ENCODE assay signal across 12 mouse cellular contexts in the genomic region with DNA sequence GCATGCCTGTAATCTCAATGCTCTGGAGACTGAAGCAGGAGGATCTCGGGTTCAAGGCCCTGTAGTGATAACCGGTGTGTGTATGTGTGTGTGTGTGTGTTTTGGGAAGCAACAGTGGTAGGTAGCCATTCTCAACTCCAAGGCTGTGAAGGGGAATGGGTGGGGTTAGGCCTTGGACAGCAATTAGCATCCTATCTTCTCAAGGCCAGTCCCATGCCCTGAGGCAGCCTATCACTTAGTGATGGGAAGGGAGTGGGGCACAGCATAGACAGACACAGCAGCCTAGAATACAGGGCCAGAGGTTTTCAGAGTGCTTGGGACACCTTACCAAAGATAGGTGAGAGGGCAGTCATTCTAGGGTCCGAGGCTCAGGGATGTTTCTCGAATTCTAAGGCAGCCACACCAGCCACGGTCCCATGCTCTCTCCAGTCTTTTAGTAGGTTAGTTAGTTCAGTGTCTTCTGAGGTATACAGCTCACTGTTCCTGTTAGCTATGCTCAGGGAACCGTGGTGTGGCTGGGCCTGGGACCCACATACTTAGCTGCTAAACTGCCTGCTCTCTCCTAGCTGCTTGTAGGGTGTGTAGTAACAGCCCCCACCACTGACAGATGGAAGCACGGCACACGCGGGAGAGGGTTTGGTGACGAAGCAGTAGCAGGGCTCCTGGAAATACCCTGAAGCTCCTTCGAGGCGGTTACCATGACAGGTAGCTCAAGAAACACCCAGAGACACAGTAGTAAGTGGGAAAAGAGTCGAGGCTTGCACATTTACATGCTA. TPM values are rescaled to one million over a fixed set of nuclear protein-coding genes. Genes with fewer than 3 reads are reported as not detected.
DNase-seq lines count a peak whose midpoint lies in the region; ATAC-seq and TF ChIP-seq lines count a peak whose summit lies in the region.
"Had no signal": no experiment of that assay in that cellular context is flagged by ENCODE, and none has a peak within 500 bp of the region (broad histone marks: within the 10 kb centered on the region; RNA-seq: fewer than 3 reads in every experiment).

No protein-coding gene starts in this region.

- no peaks in the 10 kb centered on the region for H3K27me3 ChIP-seq in hindbrain, embryonic 16.5 days (replicated peaks; ENCODE audit: control insufficient read depth, insufficient read depth, low read length)
- peaks cover 9% of the 10 kb centered on the region for H3K27me3 ChIP-seq in hindbrain, embryonic 10.5 days (ENCODE audit: insufficient read depth, poor library complexity, severe bottlenecking)
- H3K27me3 ChIP-seq in midbrain, embryonic 14.5 days (ENCODE audit: control insufficient read depth, insufficient read depth, low read length) = no peaks in the 10 kb centered on the region
- H3K27me3 ChIP-seq: forebrain, embryonic 12.5 days had no signal

- peaks cover 74% of the 10 kb centered on the region for H3K4me1 ChIP-seq in hindbrain, embryonic 16.5 days (ENCODE audit: control insufficient read depth, insufficient read depth, low read depth, low read length)
- H3K4me1 ChIP-seq in hindbrain, embryonic 10.5 days (replicated peaks) = peaks cover 91% of the 10 kb centered on the region
- peaks cover 28% of the 10 kb centered on the region for H3K4me1 ChIP-seq in bone marrow, adult 2 months (ENCODE audit: control insufficient read depth, insufficient read depth, low read length)
- peaks cover 69% of the 10 kb centered on the region for H3K4me1 ChIP-seq in midbrain, embryonic 14.5 days (ENCODE audit: control insufficient read depth, insufficient read depth, low read length)

- no peak for TF ChIP-seq POLR2A in bone marrow, adult 2 months (IDR thresholded peaks at IDR 0.05; ENCODE audit: borderline replicate concordance, control insufficient read depth, low read depth, low read length)

- H3K9ac ChIP-seq in hindbrain, embryonic 16.5 days (ENCODE audit: low read depth, low read length) = peak overlapping the region; percentile 22; the same call in 1 of the 2 replicates
- no peak overlapping the region for H3K9ac ChIP-seq in midbrain, embryonic 14.5 days (replicated peaks; ENCODE audit: low read length)

- no peak for ATAC-seq in hindbrain, embryonic 16.5 days
- no peak for ATAC-seq in midbrain, embryonic 14.5 days (ENCODE audit: low FRiP score, low TSS enrichment)
- ATAC-seq in megakaryocyte progenitor cell, adult 5-6 weeks (replicated peaks; ENCODE audit: poor library complexity) = no peak

- 83% methylated on average over 13 of the region's 13 CpGs for WGBS in hindbrain, embryonic 16.5 days
- WGBS in hindbrain, embryonic 10.5 days = 89% methylated on average over 13 of the region's 13 CpGs
- 44% methylated on average over 13 of the region's 13 CpGs for WGBS in bone marrow, adult 2 months
- 87% methylated on average over 13 of the region's 13 CpGs for WGBS in midbrain, embryonic 14.5 days

- H3K4me2 ChIP-seq in hindbrain, embryonic 16.5 days (ENCODE audit: low read length) = no peak overlapping the region; the same call in 1 of the 2 replicates
- H3K4me2 ChIP-seq in midbrain, embryonic 14.5 days (ENCODE audit: low read length) = peak overlapping the region; percentile 98; the same call in 1 of the 2 replicates

- DNase-seq in hindbrain, embryonic 10.5 days (ENCODE audit: low spot score) = no peak
- peak; percentile 52 for DNase-seq in A20 (ENCODE audit: low read depth, low spot score)
- no peak for DNase-seq in midbrain, embryonic 14.5 days
- no peak for DNase-seq in adrenal gland, adult 2 months
- no peak for DNase-seq in urinary bladder, postnatal 36 days (ENCODE audit: low spot score in 2 of 2)
- DNase-seq: layer of hippocampus, postnatal 36 days; lung, postnatal 4 days had no signal

- H3K4me3 ChIP-seq in hindbrain, embryonic 16.5 days (ENCODE audit: low read length) = no peak overlapping the region
- no peak overlapping the region for H3K4me3 ChIP-seq in hindbrain, embryonic 10.5 days
- H3K4me3 ChIP-seq in bone marrow, adult 2 months (replicated peaks; ENCODE audit: control insufficient read depth, low read depth, low read length) = peak overlapping the region; percentile 10
- H3K4me3 ChIP-seq in midbrain, embryonic 14.5 days (replicated peaks; ENCODE audit: low read depth, low read length) = no peak overlapping the region
- H3K4me3 ChIP-seq: forebrain, embryonic 12.5 days had no signal

- no peak overlapping the region for H3K27ac ChIP-seq in hindbrain, embryonic 16.5 days (ENCODE audit: low read depth, low read length)
- H3K27ac ChIP-seq in hindbrain, embryonic 10.5 days = no peak overlapping the region; the same call in 1 of the 2 replicates
- peak overlapping the region; percentile 92 for H3K27ac ChIP-seq in bone marrow, adult 2 months (ENCODE audit: control insufficient read depth, insufficient read depth, low read depth, low read length, poor library complexity)
- no peak overlapping the region for H3K27ac ChIP-seq in midbrain, embryonic 14.5 days (replicated peaks; ENCODE audit: low read depth, low read length)
- H3K27ac ChIP-seq: forebrain, embryonic 12.5 days had no signal

- no peak for TF ChIP-seq CTCF in bone marrow, adult 2 months (IDR thresholded peaks at IDR 0.05; ENCODE audit: control insufficient read depth, insufficient read depth, low read length)

- H3K36me3 ChIP-seq in hindbrain, embryonic 16.5 days (ENCODE audit: control insufficient read depth, insufficient read depth, low read length) = no peaks in the 10 kb centered on the region
- H3K36me3 ChIP-seq in hindbrain, embryonic 10.5 days = peaks cover 29% of the 10 kb centered on the region
- H3K36me3 ChIP-seq in midbrain, embryonic 14.5 days (ENCODE audit: control insufficient read depth, insufficient read depth, low read length) = peaks cover 11% of the 10 kb centered on the region; the same call in 1 of the 2 replicates

- H3K9me3 ChIP-seq in hindbrain, embryonic 16.5 days (ENCODE audit: control insufficient read depth, low read length) = no peaks in the 10 kb centered on the region
- no peaks in the 10 kb centered on the region for H3K9me3 ChIP-seq in hindbrain, embryonic 10.5 days
- no peaks in the 10 kb centered on the region for H3K9me3 ChIP-seq in midbrain, embryonic 14.5 days (ENCODE audit: control insufficient read depth, low read length)
- H3K9me3 ChIP-seq: forebrain, embryonic 12.5 days had no signal

RNA-seq across cellular contexts. Expression of a gene that starts 11.5 kb away (rescaled TPM):
- polyA plus RNA-seq in hindbrain, embryonic 16.5 days (2015; fragmentation: Nextera tagmentation; extraction: Ambion mirVana) = 49.0 and 58.4 TPM in 2 replicates
- polyA plus RNA-seq in hindbrain, embryonic 10.5 days (2016; fragmentation: Nextera tagmentation; extraction: Ambion mirVana) = 40.8 and 42.3 TPM in 2 replicates
- polyA plus RNA-seq in bone marrow, adult 2 months (2011; ENCODE audit: insufficient read depth, insufficient read length, low replicate concordance, missing spikeins) = 45.4 and 99.8 TPM in 2 replicates
- polyA plus RNA-seq in midbrain, embryonic 14.5 days (2014; fragmentation: Nextera tagmentation; extraction: Ambion mirVana) = 40.0 and 41.9 TPM in 2 replicates
- total RNA-seq in adrenal gland, adult 2 months (2021) = 10 to 100 TPM; 61.1 to 95.5 TPM
- polyA plus RNA-seq in adrenal gland, adult 2 months (2012; rRNA removed) = 75.0 and 80.2 TPM in 2 replicates
- total RNA-seq in megakaryocyte progenitor cell, adult 5-6 weeks (2015) = 58.6 and 71.3 TPM in 2 replicates
- total RNA-seq in megakaryocyte progenitor cell, adult 5-6 weeks (2017) = 119 and 152 TPM in 2 replicates

RNA-seq across cellular contexts. Expression of a gene that starts 21.4 kb away (rescaled TPM):
- polyA plus RNA-seq in hindbrain, embryonic 16.5 days (2015; fragmentation: Nextera tagmentation; extraction: Ambion mirVana) = not detected in 2 replicates
- not detected in 2 replicates for polyA plus RNA-seq in hindbrain, embryonic 10.5 days (2016; fragmentation: Nextera tagmentation; extraction: Ambion mirVana)
- polyA plus RNA-seq in bone marrow, adult 2 months (2011; ENCODE audit: insufficient read depth, insufficient read length, low replicate concordance, missing spikeins) = 0.65 TPM in 1 of 2 replicates, not detected in the other
- polyA plus RNA-seq in midbrain, embryonic 14.5 days (2014; fragmentation: Nextera tagmentation; extraction: Ambion mirVana) = not detected in 2 replicates
- not detected for total RNA-seq in adrenal gland, adult 2 months (2021)
- polyA plus RNA-seq in adrenal gland, adult 2 months (2012; rRNA removed) = not detected in 2 replicates
- total RNA-seq in megakaryocyte progenitor cell, adult 5-6 weeks (2015) = not detected in 2 replicates
- not detected in 2 replicates for total RNA-seq in megakaryocyte progenitor cell, adult 5-6 weeks (2017)
- total RNA-seq: layer of hippocampus, postnatal 36 days had no signal
- polyA plus RNA-seq: forebrain, embryonic 12.5 days had no signal

RNA-seq across cellular contexts. Expression of a gene that starts 35.9 kb away (rescaled TPM):
- 0.18 and 0.49 TPM in 2 replicates for polyA plus RNA-seq in hindbrain, embryonic 16.5 days (2015; fragmentation: Nextera tagmentation; extraction: Ambion mirVana)
- 0.88 and 2.8 TPM in 2 replicates for polyA plus RNA-seq in hindbrain, embryonic 10.5 days (2016; fragmentation: Nextera tagmentation; extraction: Ambion mirVana)
- polyA plus RNA-seq in bone marrow, adult 2 months (2011; ENCODE audit: insufficient read depth, insufficient read length, low replicate concordance, missing spikeins) = not detected in 2 replicates
- polyA plus RNA-seq in midbrain, embryonic 14.5 days (2014; fragmentation: Nextera tagmentation; extraction: Ambion mirVana) = 0.74 and 0.96 TPM in 2 replicates
- total RNA-seq in adrenal gland, adult 2 months (2021) = not detected
- not detected in 2 replicates for polyA plus RNA-seq in adrenal gland, adult 2 months (2012; rRNA removed)
- total RNA-seq in megakaryocyte progenitor cell, adult 5-6 weeks (2015) = not detected in 2 replicates
- total RNA-seq in megakaryocyte progenitor cell, adult 5-6 weeks (2017) = not detected in 2 replicates
- polyA plus RNA-seq: heart, embryonic 14.5 days had no signal

RNA-seq across cellular contexts. Expression of a gene that starts 41.5 kb away (rescaled TPM):
- polyA plus RNA-seq in hindbrain, embryonic 16.5 days (2015; fragmentation: Nextera tagmentation; extraction: Ambion mirVana) = not detected in 2 replicates
- polyA plus RNA-seq in hindbrain, embryonic 10.5 days (2016; fragmentation: Nextera tagmentation; extraction: Ambion mirVana) = not detected in 2 replicates
- 1.5 and 9.3 TPM in 2 replicates for polyA plus RNA-seq in bone marrow, adult 2 months (2011; ENCODE audit: insufficient read depth, insufficient read length, low replicate concordance, missing spikeins)
- not detected in 2 replicates for polyA plus RNA-seq in midbrain, embryonic 14.5 days (2014; fragmentation: Nextera tagmentation; extraction: Ambion mirVana)
- 1 to 10 TPM in 1 of 2 experiments, not detected in 1; 1.6 TPM for total RNA-seq in adrenal gland, adult 2 months (2021)
- polyA plus RNA-seq in adrenal gland, adult 2 months (2012; rRNA removed) = 0.24 TPM in 1 of 2 replicates, not detected in the other
- not detected in 2 replicates for total RNA-seq in megakaryocyte progenitor cell, adult 5-6 weeks (2015)
- not detected in 2 replicates for total RNA-seq in megakaryocyte progenitor cell, adult 5-6 weeks (2017)
- total RNA-seq: layer of hippocampus, postnatal 36 days had no signal
- polyA plus RNA-seq: forebrain, embryonic 12.5 days; heart, embryonic 14.5 days had no signal

RNA-seq across cellular contexts. Expression of a gene that starts 45.8 kb away (rescaled TPM):
- polyA plus RNA-seq in hindbrain, embryonic 16.5 days (2015; fragmentation: Nextera tagmentation; extraction: Ambion mirVana) = 0.13 and 0.26 TPM in 2 replicates
- not detected in 2 replicates for polyA plus RNA-seq in hindbrain, embryonic 10.5 days (2016; fragmentation: Nextera tagmentation; extraction: Ambion mirVana)
- polyA plus RNA-seq in bone marrow, adult 2 months (2011; ENCODE audit: insufficient read depth, insufficient read length, low replicate concordance, missing spikeins) = not detected in 2 replicates
- 0.08 TPM in 1 of 2 replicates, not detected in the other for polyA plus RNA-seq in midbrain, embryonic 14.5 days (2014; fragmentation: Nextera tagmentation; extraction: Ambion mirVana)
- under 1 TPM; 0.28 to 0.61 TPM for total RNA-seq in adrenal gland, adult 2 months (2021)
- 0.07 and 0.18 TPM in 2 replicates for polyA plus RNA-seq in adrenal gland, adult 2 months (2012; rRNA removed)
- 0.39 TPM in 1 of 2 replicates, not detected in the other for total RNA-seq in megakaryocyte progenitor cell, adult 5-6 weeks (2015)
- 0.20 TPM in 1 of 2 replicates, not detected in the other for total RNA-seq in megakaryocyte progenitor cell, adult 5-6 weeks (2017)
- polyA plus RNA-seq: forebrain, embryonic 12.5 days; heart, embryonic 14.5 days had no signal
